Mouse (Mus musculus) midbrain, postnatal 0 days (tissue): Measurements from ENCODE around the gene Lzts2. TPM values are rescaled to one million over a fixed set of nuclear protein-coding genes. Genes with fewer than 3 reads are reported as not detected.

ENCODE experiments used
- ATAC-seq: fragments of 200-750 bp; cut with Nextera tagmentation; 2 replicates; pipeline ENCODE4 v1.8.0; 2017; ENCODE audit warnings: moderate number of reproducible peaks, mild to moderate bottlenecking, moderate TSS enrichment, moderate library complexity; ENCODE audit not compliant: low FRiP score
- DNase-seq: peaks from one replicate; pipeline ENCODE4 v3.0.0-alpha.2; 2015; ENCODE audit warnings: low spot score
- H3K27ac ChIP-seq: fragments of 300-500 bp; sonication (generic); 2 replicates; pipeline ENCODE4 v1.5.1; 2014; ENCODE audit warnings: low read depth, mild to moderate bottlenecking, low read length, mixed read lengths
- H3K27me3 ChIP-seq: fragments of 300-500 bp; sonication (generic); 2 replicates; pipeline ENCODE4 v1.6.1; 2014; ENCODE audit warnings: low read length, control low read depth, mixed read lengths; ENCODE audit not compliant: insufficient read depth
- H3K36me3 ChIP-seq: fragments of 300-500 bp; sonication (generic); 2 replicates; pipeline ENCODE4 v1.6.1; 2014; ENCODE audit warnings: low read length, control low read depth, mixed read lengths; ENCODE audit not compliant: insufficient read depth
- H3K4me1 ChIP-seq: fragments of 300-500 bp; sonication (generic); 2 replicates; pipeline ENCODE4 v1.6.1; 2014; ENCODE audit warnings: mild to moderate bottlenecking, control low read depth, antibody characterized with exemption, low read length, mixed read lengths; ENCODE audit not compliant: insufficient read depth
- H3K4me2 ChIP-seq: fragments of 300-500 bp; sonication (generic); 2 replicates; pipeline ENCODE4 v1.6.1; 2014; ENCODE audit warnings: low read depth, mild to moderate bottlenecking, low read length, mixed read lengths; ENCODE audit not compliant: poor library complexity, severe bottlenecking
- H3K4me3 ChIP-seq: fragments of 300-500 bp; sonication (generic); 2 replicates; pipeline ENCODE4 v1.5.1; 2014; ENCODE audit warnings: low read depth, mild to moderate bottlenecking, low read length, moderate library complexity
- H3K9ac ChIP-seq: fragments of 300-500 bp; sonication (generic); replicated peaks from 2 replicates; pipeline ENCODE4 v1.6.1; 2014; ENCODE audit warnings: mild to moderate bottlenecking, low read length, moderate library complexity, mixed read lengths; ENCODE audit not compliant: poor library complexity, severe bottlenecking
- H3K9me3 ChIP-seq: fragments of 300-500 bp; sonication (generic); 2 replicates; pipeline ENCODE4 v1.6.1; 2016; ENCODE audit warnings: low read length, control low read depth
- CTCF ChIP-seq: IDR thresholded peaks from 2 replicates; pipeline ENCODE4 v1.5.1; 2016; ENCODE audit warnings: antibody characterized with exemption, mild to moderate bottlenecking
- WGBS: fragments of 180-500 bp; shearing (Covaris S2); extraction: QIAGEN DNeasy Blood & Tissue Kit; methylation state at CpG from one replicate; pipeline ENCODE4 v1.1.7; 2014; 5-methylcytosine and 5-hydroxymethylcytosine counted together
- polyA plus RNA-seq: library from polyadenylated mRNA; unstranded; fragments of >200 nt; fragmentation: Nextera tagmentation; extraction: Ambion mirVana; gene quantifications from 2 replicates; pipeline ENCODE4 v1.2.1, GENCODE M21; 2015
- total RNA-seq: library from RNA; depleted of rRNA; stranded (reverse); fragments of >200 nt; gene quantifications from 2 replicates; pipeline ENCODE4 v1.2.3, GENCODE M21; 2014

Gene Lzts2
- total and polyA plus RNA-seq, 2 experiments from 2014 or later: 12.9 to 40.4 TPM

DNA sequence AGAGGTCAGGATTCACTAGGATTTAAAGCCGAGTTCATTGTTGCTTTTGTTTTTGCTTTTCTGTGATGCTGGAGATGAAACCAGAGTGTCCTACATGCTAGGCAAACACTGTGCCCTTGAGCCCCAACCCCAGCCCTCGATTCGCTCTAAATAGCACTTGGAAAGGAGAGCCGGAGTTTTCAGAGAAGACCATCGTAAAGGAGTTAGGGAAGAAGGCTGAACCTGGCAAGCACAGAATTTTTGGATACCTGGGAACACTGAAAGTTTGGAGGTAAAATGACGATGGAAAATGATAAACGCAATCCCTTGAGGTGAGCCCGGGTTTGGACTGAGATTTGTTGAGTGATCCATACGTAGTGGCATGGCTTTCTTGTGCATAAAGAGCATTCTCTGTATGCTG is 25.9 kb upstream of the Lzts2 start:
- peaks cover 10% of the 10 kb centered on the region for H3K4me1 ChIP-seq
- H3K27me3 ChIP-seq: no peaks in the 10 kb centered on the region
- peak overlapping the region; percentile 65; the same call in 1 of the 2 replicates for H3K27ac ChIP-seq
- DNase-seq (no peak), ATAC-seq (no peak)
- H3K4me3 ChIP-seq: peak overlapping the region; percentile 71
- no peaks in the 10 kb centered on the region for H3K9me3 ChIP-seq
- H3K4me2 ChIP-seq: peak overlapping the region; percentile 81
- peaks cover 9% of the 10 kb centered on the region for H3K36me3 ChIP-seq
- peak overlapping the region; percentile 96 for H3K9ac ChIP-seq
- 21% methylated on average over 9 of the region's 9 CpGs for WGBS
- TF ChIP-seq CTCF: no peak

DNA sequence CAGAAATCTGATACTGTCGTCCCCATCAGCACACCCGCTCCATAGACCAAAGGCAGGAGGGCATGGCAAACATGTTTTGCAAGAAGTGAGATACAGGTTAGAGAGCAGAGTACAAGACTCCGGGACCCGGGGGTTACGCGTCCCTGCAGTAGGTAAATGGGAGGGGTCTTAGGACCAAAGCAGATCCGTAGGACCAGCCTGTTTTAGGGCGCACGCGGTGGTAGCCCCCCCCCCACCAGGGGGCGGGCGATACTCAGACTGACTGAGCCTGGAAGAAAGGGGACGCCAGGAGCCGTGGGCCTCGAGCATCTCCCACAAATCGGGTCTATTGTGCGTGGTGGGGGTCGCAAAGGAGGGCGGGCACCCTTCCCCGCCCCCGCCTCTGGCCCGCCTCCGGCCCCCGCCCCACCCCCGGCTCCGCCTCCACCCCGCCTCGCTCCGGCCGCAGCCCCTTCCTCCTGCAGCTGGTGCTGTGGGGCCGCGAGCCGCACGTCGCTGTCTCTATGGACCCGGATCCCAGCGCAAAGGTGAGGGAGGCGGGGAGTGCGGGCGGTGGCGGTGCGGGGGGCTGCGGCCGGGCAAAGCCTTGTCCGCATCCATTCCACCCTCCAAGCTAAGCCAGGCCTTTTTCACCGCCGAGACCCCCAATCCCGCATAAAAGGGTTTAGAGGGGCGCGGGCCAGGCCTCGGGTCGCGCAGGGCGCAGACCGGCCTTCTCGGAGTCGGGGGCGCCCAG is 25.2 kb upstream of the Lzts2 start, which contains the start of gene Sema4g:
Gene Sema4g (plus strand): TSS at position 271 of the 736 bp plus-strand sequence.
- H3K36me3 ChIP-seq: peaks cover 9% of the 10 kb centered on the region
- peak; percentile 67 for DNase-seq
- peak within 1 kb of the TSS; percentile 81 for H3K4me2 ChIP-seq
- H3K4me3 ChIP-seq: peak within 1 kb of the TSS; percentile 71
- no peaks in the 10 kb centered on the region for H3K9me3 ChIP-seq
- H3K27ac ChIP-seq: peak within 1 kb of the TSS; percentile 65
- H3K9ac ChIP-seq: peak within 1 kb of the TSS; percentile 96
- H3K4me1 ChIP-seq: peaks cover 10% of the 10 kb centered on the region
- ATAC-seq: peak; percentile 60
- TF ChIP-seq CTCF: peak; percentile 65
- under 1% methylated on average over 33 of the region's 58 CpGs for WGBS
- H3K27me3 ChIP-seq: no peaks in the 10 kb centered on the region

DNA sequence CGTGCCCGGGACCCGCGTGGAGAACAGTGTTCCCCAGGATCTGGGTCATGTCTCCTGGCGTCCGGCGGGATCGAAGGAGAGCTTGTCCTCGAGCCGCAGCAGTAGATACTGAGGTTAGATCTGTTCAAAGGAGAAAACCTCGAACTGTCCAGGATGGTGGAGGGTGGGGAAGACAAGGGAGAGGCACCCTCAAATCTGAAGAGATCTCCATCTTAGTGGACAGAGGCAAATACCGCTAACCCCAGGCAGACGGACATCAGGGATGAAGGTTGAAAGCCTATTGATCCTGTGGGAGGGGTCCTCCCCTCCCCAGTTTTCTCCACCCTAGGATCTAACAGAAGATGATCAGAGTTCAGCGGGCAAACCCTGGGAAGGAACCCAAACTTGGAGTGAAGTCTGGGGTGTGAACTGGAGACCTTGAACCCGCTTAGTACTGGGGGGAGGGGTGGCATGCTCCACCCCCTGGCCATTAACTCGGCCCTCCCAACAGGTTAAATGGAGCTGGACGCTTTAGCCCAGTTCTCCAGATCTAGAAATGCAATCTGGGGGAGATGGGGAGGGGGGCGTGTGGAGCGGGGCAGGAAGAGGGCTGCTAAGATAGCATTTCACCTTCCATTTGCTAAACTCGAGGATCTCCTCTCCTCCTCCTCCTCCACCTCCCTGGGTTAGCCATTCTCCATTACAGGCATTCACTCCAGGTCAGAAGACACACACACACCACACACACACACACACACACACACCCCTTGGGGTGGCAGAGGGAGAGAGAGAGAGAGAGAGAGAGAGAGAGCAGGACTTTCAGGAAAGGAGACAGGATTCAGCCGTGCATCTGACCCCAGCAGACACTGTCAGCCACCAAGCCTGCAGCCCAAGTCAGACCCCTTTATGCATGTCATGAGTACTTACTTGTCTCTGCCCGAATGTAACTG is 24.4 kb upstream of the Lzts2 start:
- Histone ChIP-seq H3K9me3 (no peaks in the 10 kb centered on the region), H3K4me1 (peaks cover 10% of the 10 kb centered on the region), H3K27ac (peak overlapping the region; percentile 65), H3K4me2 (peak overlapping the region; percentile 81), H3K4me3 (peak overlapping the region; percentile 71), H3K9ac (peak overlapping the region; percentile 96), H3K27me3 (no peaks in the 10 kb centered on the region), H3K36me3 (peaks cover 13% of the 10 kb centered on the region)
- WGBS: 4% methylated on average over 21 of the region's 22 CpGs
- TF ChIP-seq CTCF: no peak
- ATAC-seq: peak; percentile 42
- no peak for DNase-seq

DNA sequence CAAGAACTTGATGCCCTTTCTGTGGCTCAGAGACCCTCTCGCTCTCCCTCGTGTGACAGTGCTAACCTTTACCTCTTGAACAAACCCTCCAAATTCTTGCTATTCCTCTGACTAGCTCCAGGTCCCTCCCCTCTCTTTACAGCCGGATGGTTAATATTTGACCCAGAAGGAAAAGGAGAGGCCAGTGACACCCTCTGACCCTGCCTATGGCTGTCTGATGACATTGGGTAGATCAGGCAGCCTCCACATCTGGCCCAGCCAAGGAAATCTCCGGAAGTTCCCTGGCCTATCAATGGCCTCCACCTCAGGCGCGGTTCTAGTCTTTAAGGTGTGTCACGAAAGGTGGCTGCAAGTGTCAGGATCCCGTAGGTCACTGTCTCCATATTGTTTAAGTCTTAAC is 23.2 kb upstream of the Lzts2 start:
- H3K27ac ChIP-seq: no peak overlapping the region
- ATAC-seq (no peak), DNase-seq (no peak)
- H3K36me3 ChIP-seq: peaks cover 15% of the 10 kb centered on the region
- H3K27me3 ChIP-seq: no peaks in the 10 kb centered on the region
- H3K4me1 ChIP-seq: peaks cover 10% of the 10 kb centered on the region
- H3K4me2 ChIP-seq: peak overlapping the region; percentile 81
- 92% methylated on average over 8 of the region's 8 CpGs for WGBS
- no peak overlapping the region for H3K4me3 ChIP-seq
- no peak for TF ChIP-seq CTCF
- no peaks in the 10 kb centered on the region for H3K9me3 ChIP-seq
- 0 out of 2 replicates have a peak overlapping the region, but pooled peaks have one; percentile 19 for H3K9ac ChIP-seq

DNA sequence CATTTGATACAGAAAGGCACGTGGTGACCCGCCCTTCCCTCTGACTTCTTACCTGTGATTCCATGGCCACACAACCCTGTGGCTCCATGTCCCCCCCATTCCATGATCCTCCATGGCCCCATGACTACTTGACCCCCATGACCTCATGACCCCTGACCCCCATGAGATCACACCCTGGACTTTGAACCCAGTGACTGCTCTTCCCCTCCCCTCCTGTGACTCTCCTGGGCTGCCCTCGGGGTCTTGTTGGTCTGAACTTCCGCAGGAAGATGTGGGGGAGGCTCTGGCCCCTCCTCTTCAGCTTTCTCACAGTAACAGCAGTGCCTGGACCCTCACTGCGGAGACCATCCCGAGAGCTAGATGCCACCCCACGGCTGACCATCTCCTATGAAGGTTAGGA is 22.0 kb upstream of the Lzts2 start:
- Histone ChIP-seq H3K27ac (no peak overlapping the region), H3K36me3 (peaks cover 23% of the 10 kb centered on the region), H3K27me3 (no peaks in the 10 kb centered on the region), H3K4me2 (no peak overlapping the region), H3K4me3 (no peak overlapping the region), H3K4me1 (peaks cover 10% of the 10 kb centered on the region), H3K9ac (no peak overlapping the region), H3K9me3 (no peaks in the 10 kb centered on the region)
- 64% methylated on average over 7 of the region's 7 CpGs for WGBS
- no peak for DNase-seq
- no peak for ATAC-seq
- TF ChIP-seq CTCF: no peak
